Mouse (Mus musculus): Measurements from ENCODE around the gene Gm28308.

Gene Gm28308

DNA sequence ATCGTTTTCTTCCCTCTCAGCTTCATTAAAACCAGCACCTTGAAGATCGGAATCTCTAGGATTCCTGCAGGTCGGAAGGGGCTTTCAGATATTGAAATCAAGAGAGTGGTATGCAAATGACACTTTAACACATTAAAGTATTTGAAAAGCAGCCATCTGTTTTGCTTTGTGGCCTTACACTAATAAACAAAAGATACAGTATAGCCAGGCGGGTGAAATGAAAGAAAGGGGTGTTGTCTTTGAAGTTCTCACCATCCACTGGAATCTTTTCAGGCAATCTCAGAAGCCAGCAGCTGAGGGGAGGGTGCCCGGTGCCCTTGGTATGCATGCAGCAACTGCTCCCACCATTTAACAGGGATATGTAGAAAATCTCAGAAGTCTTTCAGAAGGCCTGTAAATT lies 59.1 kb downstream of the Gm28308 start:
- no peak for DNase-seq (ENCODE audit: low spot score)

DNA sequence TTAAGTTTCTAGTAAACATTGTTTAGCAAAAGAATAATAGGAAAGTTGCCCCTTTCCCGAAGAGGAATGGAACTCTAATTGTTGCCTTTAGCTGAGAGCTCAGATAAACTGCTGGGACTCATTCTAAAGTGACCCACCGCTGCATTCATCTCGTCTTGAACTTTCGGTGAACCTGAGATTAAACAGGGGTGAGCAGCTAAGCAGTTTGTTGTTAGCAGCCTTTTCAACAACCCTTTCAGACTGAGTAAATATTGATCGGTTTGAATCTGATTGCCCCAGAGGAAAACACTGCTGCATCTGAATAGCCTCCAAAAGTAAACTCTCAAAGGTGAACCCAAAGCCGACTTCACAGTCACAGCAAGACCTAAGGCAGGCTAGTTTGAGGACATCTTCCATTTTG lies 59.9 kb downstream of the Gm28308 start:
- no peak for DNase-seq (ENCODE audit: low spot score)

DNA sequence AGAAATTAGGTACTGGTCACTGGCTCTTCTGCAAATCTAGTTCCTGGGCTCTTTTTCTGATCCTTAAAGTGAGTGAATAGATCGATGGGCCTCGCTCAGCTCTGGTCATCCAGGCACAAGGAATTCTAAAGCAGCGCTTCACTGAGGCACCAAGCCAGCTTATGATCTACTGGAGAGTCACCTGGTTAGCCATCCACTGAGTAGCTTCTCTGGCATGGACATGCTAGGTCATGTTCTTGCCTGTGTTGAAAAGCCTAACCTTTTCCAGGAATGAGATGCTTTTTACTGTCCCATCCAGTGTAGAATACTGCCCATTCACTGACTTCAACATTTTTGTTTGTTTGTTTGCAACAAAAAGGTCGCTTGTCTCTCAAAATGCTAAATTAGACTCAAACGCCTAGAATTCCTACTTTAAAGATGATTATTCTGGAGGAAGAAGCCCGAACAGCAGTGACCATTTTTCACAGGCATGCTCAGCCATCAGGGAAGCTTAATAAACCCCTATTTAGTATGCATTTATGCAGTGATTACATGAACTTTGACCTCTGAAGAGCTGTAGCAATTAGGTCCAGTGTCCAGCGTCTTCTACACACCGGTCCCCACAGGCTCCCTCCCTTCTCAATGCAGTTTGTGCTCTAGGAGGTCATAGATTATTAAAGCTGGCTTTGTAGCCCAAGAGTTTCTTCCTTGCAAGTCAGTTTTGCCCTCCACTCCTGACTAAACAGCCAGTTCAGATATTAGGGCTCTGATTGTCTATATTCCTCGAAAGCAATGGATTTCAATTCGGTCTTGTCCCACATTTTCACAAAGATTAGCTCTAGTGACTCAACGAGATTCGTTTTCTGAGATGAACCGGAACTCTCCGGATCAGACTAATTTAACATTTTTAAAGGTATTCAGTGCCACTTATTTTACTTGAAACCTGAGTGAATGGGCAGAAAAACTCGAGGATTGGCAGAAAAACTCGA lies 60.6 kb downstream of the Gm28308 start:
- DNase-seq (ENCODE audit: low spot score): no peak

DNA sequence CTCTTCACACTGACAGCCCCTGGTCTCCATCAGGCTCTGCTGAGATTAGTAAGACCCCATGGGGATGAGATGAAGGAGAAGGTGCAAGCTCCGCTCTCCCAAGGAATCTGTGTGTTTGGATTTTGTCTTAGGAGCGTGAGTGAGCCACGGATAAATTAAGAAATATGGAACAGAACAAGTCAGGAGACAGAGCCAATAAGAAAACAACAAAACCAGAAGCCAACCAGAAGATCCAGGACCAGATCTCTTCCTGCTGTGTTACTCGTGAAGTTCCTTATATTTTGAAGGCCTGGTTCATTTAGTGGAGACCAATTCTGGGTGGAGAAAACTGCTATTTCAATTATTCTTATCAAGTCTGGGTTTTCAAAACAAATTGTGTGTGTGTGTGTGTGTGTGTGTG lies 61.6 kb downstream of the Gm28308 start:
- DNase-seq (ENCODE audit: low spot score): no peak

DNA sequence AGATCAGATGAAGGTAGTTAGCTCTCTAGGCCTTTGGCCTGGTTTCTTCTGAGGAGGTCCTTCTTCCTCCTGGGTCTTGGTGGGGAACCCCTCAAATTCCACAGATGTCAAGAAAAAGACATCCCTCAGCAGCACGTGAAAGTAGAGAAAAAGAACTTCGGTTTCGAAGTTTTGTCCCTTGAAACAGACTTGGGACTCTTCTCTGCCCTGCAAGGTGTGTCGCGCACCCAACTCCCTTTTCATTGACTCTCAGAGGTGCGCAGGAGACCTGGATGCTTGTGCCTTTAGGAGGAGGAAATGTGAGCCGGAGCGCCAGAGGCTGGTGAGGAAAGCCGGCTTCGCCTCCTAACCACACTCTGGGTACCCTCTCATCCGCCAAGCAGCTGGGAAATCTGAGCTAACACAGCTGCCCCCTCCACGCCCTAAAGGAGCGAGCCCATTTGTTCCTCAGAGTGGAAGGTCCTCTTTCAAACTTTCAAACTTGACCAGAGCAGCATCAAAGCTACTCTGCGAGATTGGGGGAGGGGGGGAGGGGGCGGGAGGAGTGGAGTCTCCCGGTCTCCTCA lies 62.7 kb downstream of the Gm28308 start:
- no peak for DNase-seq (ENCODE audit: low spot score)

DNA sequence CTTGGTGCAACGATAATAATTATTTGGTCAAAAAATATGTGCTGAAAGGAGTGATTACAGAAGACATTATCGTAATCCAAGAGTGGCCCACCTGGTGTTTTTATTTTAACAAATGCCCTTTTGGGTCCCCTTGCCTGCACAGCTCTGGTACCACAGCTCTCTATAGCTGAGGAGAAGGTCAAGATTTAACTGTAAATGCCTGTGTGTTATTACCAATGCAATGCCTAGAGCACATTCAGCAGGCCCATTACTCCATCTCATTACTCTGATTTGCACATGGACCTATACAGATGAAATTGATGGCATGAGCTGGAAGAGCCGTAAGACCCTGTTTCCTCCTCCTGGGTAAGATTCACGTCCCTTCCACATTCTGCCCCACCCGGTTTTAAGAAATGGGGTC lies 74.0 kb downstream of the Gm28308 start:
- no peak for DNase-seq (ENCODE audit: low spot score)

DNA sequence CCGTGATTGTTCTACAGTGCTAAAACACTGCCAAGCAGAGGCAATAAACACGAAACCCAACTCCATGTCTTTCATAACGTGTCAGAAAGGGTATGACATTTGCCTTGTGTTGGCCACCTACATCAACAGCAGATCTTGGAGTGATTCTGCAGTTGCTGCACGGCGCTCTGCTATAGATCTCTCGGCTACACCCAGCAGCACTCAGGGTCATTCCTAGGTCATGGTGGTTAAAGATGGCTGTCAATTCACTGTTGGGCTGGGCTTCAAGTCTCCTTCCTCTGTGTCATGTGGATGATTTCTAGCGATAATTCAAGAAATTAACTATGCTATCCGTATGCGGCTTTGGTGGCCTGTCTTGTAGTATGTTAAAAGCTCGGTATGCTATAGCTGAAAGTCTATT lies 74.6 kb downstream of the Gm28308 start:
- DNase-seq (ENCODE audit: low spot score): no peak

DNA sequence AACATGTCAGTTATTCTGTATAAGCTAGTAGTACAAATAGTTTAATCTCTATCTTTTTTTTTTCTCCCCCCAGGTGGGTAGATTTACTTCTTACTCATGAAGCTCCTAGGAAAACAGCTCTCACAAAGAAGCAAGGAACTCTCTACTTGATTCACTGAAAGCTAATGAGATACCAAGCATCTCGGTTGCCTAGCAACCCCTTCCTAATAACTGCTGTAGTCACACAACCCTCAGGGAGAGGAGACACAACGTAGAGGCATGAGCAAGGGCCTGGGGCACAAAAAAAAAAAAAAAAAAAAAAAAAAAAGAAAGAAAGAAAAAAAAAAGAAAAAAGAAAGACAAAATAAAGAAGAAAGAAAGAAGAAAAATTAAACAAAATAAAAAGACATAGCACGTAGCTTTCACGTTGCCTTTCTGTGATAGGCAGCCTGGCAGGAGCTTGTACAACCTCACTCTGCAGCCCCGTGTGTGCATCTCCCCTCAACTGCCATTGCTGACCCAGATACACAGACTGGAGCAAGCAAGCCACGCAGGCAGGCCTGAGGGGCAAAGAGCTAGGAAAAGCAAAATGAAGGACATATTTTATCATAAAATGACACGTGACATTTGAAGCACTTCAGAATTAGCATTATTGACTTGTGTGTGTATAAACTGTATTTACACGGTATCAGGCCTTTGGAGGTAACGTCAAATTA lies 75.2 kb downstream of the Gm28308 start:
- DNase-seq (ENCODE audit: low spot score): no peak

DNA sequence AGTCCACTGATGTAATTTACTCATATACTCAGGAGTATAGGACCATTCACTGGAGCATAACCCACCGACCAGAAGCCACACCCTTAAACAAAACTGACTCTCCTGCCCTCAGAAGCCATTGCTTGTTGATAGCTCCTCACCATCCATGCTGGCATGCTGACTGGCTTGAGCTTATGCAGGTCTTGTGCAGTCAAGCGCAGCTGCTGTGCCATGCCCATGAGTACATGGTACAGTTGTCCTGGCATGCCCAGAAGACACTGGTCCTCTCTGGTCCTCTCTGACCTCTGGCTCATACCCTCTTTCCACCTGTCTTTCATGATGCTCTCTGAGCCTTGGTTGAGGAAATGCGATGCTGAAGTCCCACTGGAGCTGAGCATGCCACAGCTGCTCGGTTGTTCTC lies 89.5 kb downstream of the Gm28308 start:
- no peak for DNase-seq (ENCODE audit: low spot score)

DNA sequence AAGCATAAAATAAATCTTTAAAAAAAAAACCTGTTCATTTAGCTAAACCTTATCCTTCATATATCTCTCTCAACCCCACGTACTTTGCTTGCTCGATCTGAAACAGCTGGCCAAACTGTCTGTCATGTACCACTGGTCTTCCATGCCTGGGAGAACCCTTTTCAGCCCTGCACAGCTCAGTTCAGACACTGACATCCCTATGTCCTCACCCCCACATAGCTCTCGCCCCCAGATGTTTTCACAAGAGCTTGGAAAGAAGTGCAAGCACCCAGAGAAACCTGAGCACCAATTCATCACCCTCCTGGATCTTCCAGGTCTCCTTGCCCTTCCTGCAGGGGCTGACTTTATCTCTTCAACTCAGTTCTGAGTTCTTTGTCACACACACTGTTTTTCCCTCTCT lies 92.0 kb downstream of the Gm28308 start:
- no peak for DNase-seq (ENCODE audit: low spot score)

DNA sequence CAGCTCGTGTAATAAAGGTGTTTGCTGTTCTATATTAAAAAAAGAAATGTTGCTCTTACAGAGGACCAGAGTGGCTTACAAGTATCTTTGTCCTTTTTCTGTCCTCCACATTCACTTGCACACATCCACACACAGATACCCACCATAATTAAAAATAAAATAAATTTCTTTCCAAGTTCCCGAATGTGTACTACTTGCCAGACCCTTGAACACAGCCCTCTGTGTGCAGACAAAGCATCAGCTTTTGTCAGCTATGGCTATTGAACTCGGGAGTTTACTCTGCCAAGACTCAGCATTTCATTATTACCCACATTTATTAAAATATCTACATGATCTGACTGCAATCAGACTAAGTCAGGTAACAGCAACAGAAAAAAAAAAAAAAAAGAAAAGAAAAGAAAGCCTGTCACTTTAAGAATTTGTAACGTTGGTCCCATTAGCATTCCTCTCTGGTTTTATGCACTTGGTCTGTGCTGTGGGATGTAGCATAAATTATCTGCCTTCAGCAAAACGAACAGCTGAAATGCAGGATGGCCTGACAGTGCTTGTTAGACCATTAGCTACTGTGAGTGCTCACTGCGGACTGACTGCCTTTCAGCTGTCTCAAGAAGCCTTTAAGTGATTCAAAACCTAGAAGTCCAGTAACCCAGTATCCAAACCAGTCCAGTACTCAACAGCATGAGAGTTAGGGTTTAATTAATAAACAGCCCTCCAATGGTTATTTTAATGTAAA lies 94.1 kb downstream of the Gm28308 start:
- no peak for DNase-seq (ENCODE audit: low spot score)

DNA sequence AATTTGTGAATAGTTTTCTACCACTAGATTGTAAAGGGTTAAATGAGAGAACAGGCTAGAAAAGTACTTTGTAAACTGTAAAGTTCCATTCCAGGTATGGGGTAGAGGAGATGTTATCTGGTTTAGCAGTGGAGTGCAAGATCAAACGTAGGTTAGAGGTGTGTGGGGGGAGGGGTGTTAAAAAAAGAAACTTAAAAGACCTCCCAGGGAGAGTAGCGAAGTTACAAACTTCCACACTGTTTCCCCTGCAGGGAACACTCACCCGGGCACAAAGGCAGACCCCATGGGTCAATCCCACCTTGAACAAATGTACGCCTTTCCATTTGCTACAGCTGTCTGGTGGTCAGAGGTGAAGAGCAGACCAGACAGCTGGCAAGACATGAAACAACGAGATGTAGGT lies 97.2 kb downstream of the Gm28308 start:
- no peak for DNase-seq (ENCODE audit: low spot score)
